Mouse (Mus musculus) myocyte (in vitro differentiated cells): Measurements from ENCODE around the gene Tdpoz4. TPM values are rescaled to one million over a fixed set of nuclear protein-coding genes. Genes with fewer than 3 reads are reported as not detected.
"Not testable (repeated sequence)": the region's sequence is repeated elsewhere in the genome, so short reads cannot be mapped to it uniquely, and the experiment has no call there.

ENCODE experiments used
- H3K27me3 ChIP-seq: one replicate; pipeline ENCODE4 v1.6.1; 2011; ENCODE audit not compliant: control insufficient read depth, insufficient read depth, insufficient read length
- H3K36me3 ChIP-seq: one replicate; pipeline ENCODE4 v1.6.1; 2011; ENCODE audit not compliant: control insufficient read depth, insufficient read depth
- H3K4me2 ChIP-seq: one replicate; pipeline ENCODE4 v1.6.1; 2011; ENCODE audit warnings: low read depth, control low read depth
- H3K4me3 ChIP-seq: one replicate; pipeline ENCODE4 v1.5.1; 2011; ENCODE audit warnings: mild to moderate bottlenecking, control low read depth, moderate library complexity
- H3K79me2 ChIP-seq: one replicate; pipeline ENCODE4 v1.6.1; 2011; ENCODE audit not compliant: control insufficient read depth, insufficient read depth
- H3ac ChIP-seq: one replicate; pipeline ENCODE4 v1.6.1; 2011; ENCODE audit not compliant: control insufficient read depth, insufficient read length
- polyA plus RNA-seq: library from polyadenylated mRNA; unstranded; fragments of >200 nt; fragmentation: generic; extraction: Trizol; gene quantifications from one replicate; pipeline ENCODE4 v1.2.1, GENCODE M21; 2012; ENCODE audit warnings: missing spikeins

The Tdpoz4 gene
- not detected for polyA plus RNA-seq

- H3K36me3 ChIP-seq, H3K79me2 ChIP-seq, H3K4me3 ChIP-seq, H3K4me2 ChIP-seq, H3ac ChIP-seq, H3K27me3 ChIP-seq: not testable (repeated sequence)
These were observed at the start of gene Tdpoz4 for GRCm38 (mm10) chr3:93796098-93796497. TSS of gene Tdpoz4 (plus strand) at chr3:93796398.

- H3K4me2 ChIP-seq, H3K79me2 ChIP-seq, H3K36me3 ChIP-seq, H3K4me3 ChIP-seq, H3ac ChIP-seq, H3K27me3 ChIP-seq: not testable (repeated sequence)
These were observed 42.2 kb upstream of the Tdpoz4 start for GRCm38 (mm10) chr3:93754022-93754421.

- H3K36me3 ChIP-seq, H3ac ChIP-seq, H3K4me3 ChIP-seq, H3K79me2 ChIP-seq, H3K4me2 ChIP-seq, H3K27me3 ChIP-seq: not testable (repeated sequence)
These were observed 23.5 kb upstream of the Tdpoz4 start, which contains the start of gene Gm5773 for GRCm38 (mm10) chr3:93772700-93773099. TSS of gene Gm5773 (plus strand) at chr3:93773000.

DNA sequence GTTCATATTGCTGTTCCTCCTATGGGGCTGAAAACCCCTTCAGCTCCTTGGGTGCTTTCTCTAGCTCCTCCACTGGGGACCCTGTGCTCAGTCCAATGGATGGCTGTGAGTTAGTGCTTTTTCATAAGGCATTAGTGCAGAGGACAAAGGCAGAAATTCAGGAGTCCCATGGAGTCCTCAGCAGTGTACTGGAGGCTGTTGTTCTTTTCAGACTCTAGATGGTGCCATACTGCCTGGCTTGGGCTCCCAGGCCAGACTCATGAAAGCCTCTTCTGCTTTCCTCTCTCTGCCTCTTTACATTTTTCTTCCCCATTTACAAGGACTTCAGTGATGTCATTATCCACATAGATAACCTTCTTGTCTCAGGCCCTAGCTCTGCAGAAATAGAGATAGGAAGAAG, 17.1 kb downstream of the Tdpoz4 start:
- not testable (repeated sequence) for H3K4me3 ChIP-seq, H3K79me2 ChIP-seq, H3K36me3 ChIP-seq, H3K4me2 ChIP-seq, H3ac ChIP-seq, H3K27me3 ChIP-seq

GRCm38 (mm10) chr3:93825720-93826119, 29.5 kb downstream of the Tdpoz4 start, which contains the start of gene Tdpoz3:
TSS of gene Tdpoz3 (plus strand) at chr3:93826020.
- H3ac ChIP-seq, H3K4me3 ChIP-seq, H3K4me2 ChIP-seq, H3K36me3 ChIP-seq, H3K27me3 ChIP-seq, H3K79me2 ChIP-seq: not testable (repeated sequence)

Other genes starting within 250 kb of the Tdpoz4 start
- gene S100a10, start 241.3 kb upstream of the Tdpoz4 start, polyA plus RNA-seq = 788 TPM
- gene Tdpoz2, start 143.7 kb upstream of the Tdpoz4 start, polyA plus RNA-seq = not detected
- gene Tdpoz1, start 120.1 kb upstream of the Tdpoz4 start, polyA plus RNA-seq = not detected
- not detected for gene Gm37596, start 103.3 kb upstream of the Tdpoz4 start, polyA plus RNA-seq
- gene Gm5773, start 23.4 kb upstream of the Tdpoz4 start, polyA plus RNA-seq = not detected
- gene Tdpoz3, start 29.6 kb downstream of the Tdpoz4 start, polyA plus RNA-seq = not detected
- gene Gm9117, start 147.1 kb downstream of the Tdpoz4 start, polyA plus RNA-seq = not detected
- gene Tdpoz5, start 164.9 kb downstream of the Tdpoz4 start, polyA plus RNA-seq = not detected